Mouse (Mus musculus): ENCODE measurements around the gene Rpl19. TPM values are rescaled to one million over a fixed set of nuclear protein-coding genes. Genes with fewer than 3 reads are reported as not detected.

The Rpl19 gene
- polyA plus RNA-seq, 1 experiment from 2014 or later: 1,244 TPM

GRCm38 (mm10) chr11:98049672-98050519, 23.4 kb downstream of the Rpl19 start:
- no peak overlapping the region for H3K4me2 ChIP-seq (ENCODE audit: low read depth, severe bottlenecking)
- peaks cover 31% of the 10 kb centered on the region for H3K27me3 ChIP-seq (ENCODE audit: control insufficient read depth, insufficient read depth, low read length)
- H3K4me3 ChIP-seq (ENCODE audit: low read depth, low read length): no peak overlapping the region
- no peak for ATAC-seq (ENCODE audit: insufficient number of reproducible peaks, low FRiP score, low TSS enrichment, low read depth)
- H3K9me3 ChIP-seq (ENCODE audit: control insufficient read depth, low read length): no peaks in the 10 kb centered on the region
- no peaks in the 10 kb centered on the region for H3K36me3 ChIP-seq (ENCODE audit: control insufficient read depth, insufficient read depth, low read length)
- no peak overlapping the region for H3K9ac ChIP-seq (ENCODE audit: low read length)
- no peak for DNase-seq (ENCODE audit: low spot score)
- peaks cover 3% of the 10 kb centered on the region; the same call in 1 of the 2 replicates for H3K4me1 ChIP-seq (ENCODE audit: control insufficient read depth, insufficient read depth, low read length)
- WGBS: 70% methylated on average over 14 of the region's 14 CpGs
- no peak overlapping the region for H3K27ac ChIP-seq (replicated peaks; ENCODE audit: low read depth, low read length)

GRCm38 (mm10) chr11:98050520-98050815, 24.0 kb downstream of the Rpl19 start:
- H3K36me3 ChIP-seq (ENCODE audit: control insufficient read depth, insufficient read depth, low read length): no peaks in the 10 kb centered on the region
- 7% methylated on average over 2 of the region's 2 CpGs for WGBS
- H3K4me3 ChIP-seq (ENCODE audit: low read depth, low read length): no peak overlapping the region
- no peak overlapping the region for H3K9ac ChIP-seq (ENCODE audit: low read length)
- ATAC-seq (ENCODE audit: insufficient number of reproducible peaks, low FRiP score, low TSS enrichment, low read depth): no peak
- H3K27me3 ChIP-seq (ENCODE audit: control insufficient read depth, insufficient read depth, low read length): peaks cover 31% of the 10 kb centered on the region
- H3K9me3 ChIP-seq (ENCODE audit: control insufficient read depth, low read length): no peaks in the 10 kb centered on the region
- peaks cover 3% of the 10 kb centered on the region; the same call in 1 of the 2 replicates for H3K4me1 ChIP-seq (ENCODE audit: control insufficient read depth, insufficient read depth, low read length)
- no peak for DNase-seq (ENCODE audit: low spot score)
- no peak overlapping the region for H3K4me2 ChIP-seq (ENCODE audit: low read depth, severe bottlenecking)
- no peak overlapping the region for H3K27ac ChIP-seq (replicated peaks; ENCODE audit: low read depth, low read length)

- DNase-seq (ENCODE audit: low spot score): no peak
- Histone ChIP-seq H3K4me1 (ENCODE audit: control insufficient read depth, insufficient read depth, low read length) (peaks cover 3% of the 10 kb centered on the region; the same call in 1 of the 2 replicates), H3K27me3 (ENCODE audit: control insufficient read depth, insufficient read depth, low read length) (peaks cover 31% of the 10 kb centered on the region), H3K36me3 (ENCODE audit: control insufficient read depth, insufficient read depth, low read length) (no peaks in the 10 kb centered on the region), H3K9ac (ENCODE audit: low read length) (no peak overlapping the region), H3K4me2 (ENCODE audit: low read depth, severe bottlenecking) (no peak overlapping the region), H3K9me3 (ENCODE audit: control insufficient read depth, low read length) (no peaks in the 10 kb centered on the region), H3K27ac (replicated peaks; ENCODE audit: low read depth, low read length) (no peak overlapping the region), H3K4me3 (ENCODE audit: low read depth, low read length) (no peak overlapping the region)
- ATAC-seq (ENCODE audit: insufficient number of reproducible peaks, low FRiP score, low TSS enrichment, low read depth): no peak
- 13% methylated on average over 2 of the region's 2 CpGs for WGBS
Measured at GRCm38 (mm10) chr11:98050940-98051339, 24.4 kb downstream of the Rpl19 start.

DNA sequence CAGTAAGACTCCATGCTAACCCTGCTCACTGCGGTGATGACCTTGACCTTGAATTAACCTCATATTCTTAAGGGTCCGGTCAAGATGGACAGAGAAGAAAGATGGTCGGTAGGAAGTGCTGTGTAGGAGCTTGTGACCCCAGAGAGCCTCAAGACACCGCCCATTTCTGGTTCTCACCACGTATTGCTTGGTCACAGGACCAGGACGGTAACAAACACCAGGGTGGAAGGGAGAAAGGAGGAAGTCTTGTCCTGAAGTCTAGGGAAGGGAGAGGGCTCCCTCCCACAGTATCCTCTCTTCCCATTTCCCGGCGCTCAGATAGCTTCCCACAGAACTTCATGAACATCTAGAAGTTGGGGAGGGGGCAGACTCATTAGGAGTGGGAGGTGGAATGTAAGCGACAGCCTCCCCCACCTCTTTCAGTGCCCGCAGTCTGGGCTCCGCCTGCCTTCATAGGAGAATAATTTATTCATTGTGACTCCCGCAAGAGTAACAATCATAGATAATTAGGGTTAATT, 25.2 kb downstream of the Rpl19 start:
- H3K27me3 ChIP-seq (ENCODE audit: control insufficient read depth, insufficient read depth, low read length): peaks cover 31% of the 10 kb centered on the region
- WGBS: 7% methylated on average over 12 of the region's 12 CpGs

DNA sequence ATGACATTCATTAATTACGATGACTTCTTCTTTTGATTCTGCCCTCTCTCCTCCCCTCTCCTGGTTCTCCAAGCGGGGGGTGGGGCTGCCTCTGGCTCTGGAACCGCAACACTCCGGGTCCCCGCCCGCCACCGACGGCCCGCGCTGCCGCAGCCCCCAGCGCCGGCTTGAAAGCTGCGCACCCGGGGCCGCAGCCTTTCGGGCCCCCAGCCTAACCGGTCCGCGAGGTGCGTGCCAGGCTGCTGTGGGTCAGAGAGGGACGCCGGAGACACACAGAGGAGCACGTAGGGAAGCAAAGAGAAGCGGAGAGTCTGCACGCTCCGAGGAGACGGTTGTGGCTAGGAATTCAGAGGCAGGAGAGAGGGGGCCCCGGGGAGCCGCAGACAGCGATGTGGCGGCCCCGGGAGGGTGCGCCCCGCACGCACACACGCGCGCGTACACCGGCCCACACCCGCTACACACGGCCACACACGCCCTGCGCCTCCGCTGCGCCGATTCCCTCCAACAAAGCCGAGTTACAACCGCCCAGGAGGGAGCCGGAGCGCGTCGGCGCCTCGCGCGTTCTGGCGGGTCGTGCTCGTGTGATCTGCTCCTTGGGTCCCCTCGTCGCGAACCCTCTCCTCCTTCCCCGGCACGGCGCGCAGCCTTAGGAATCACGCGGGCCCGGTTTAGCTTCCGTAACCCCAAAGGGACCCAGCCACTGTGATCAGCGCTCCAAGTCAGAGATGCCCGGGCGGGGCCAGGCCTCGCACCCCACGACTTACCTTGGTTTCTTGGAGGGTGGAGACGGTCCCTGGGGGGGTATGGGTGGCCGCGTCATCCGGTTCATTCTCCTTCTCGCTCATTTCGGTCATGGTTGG, 25.8 kb downstream of the Rpl19 start:
- Histone ChIP-seq H3K9me3 (ENCODE audit: control insufficient read depth, low read length) (no peaks in the 10 kb centered on the region), H3K4me3 (ENCODE audit: low read depth, low read length) (peak overlapping the region; percentile 31), H3K4me1 (ENCODE audit: control insufficient read depth, insufficient read depth, low read length) (peaks cover 3% of the 10 kb centered on the region; the same call in 1 of the 2 replicates), H3K27me3 (ENCODE audit: control insufficient read depth, insufficient read depth, low read length) (peaks cover 31% of the 10 kb centered on the region), H3K27ac (replicated peaks; ENCODE audit: low read depth, low read length) (no peak overlapping the region), H3K9ac (ENCODE audit: low read length) (peak overlapping the region; percentile 47), H3K36me3 (ENCODE audit: control insufficient read depth, insufficient read depth, low read length) (no peaks in the 10 kb centered on the region), H3K4me2 (ENCODE audit: low read depth, severe bottlenecking) (peak overlapping the region; percentile 57)
- under 1% methylated on average over 83 of the region's 83 CpGs for WGBS
- ATAC-seq (ENCODE audit: insufficient number of reproducible peaks, low FRiP score, low TSS enrichment, low read depth): no peak
- DNase-seq (ENCODE audit: low spot score): peak; percentile 55

More for the DNA sequence above, 25.2 kb downstream of the Rpl19 start:
- no peak overlapping the region for H3K9ac ChIP-seq (ENCODE audit: low read length)
- H3K4me1 ChIP-seq (ENCODE audit: control insufficient read depth, insufficient read depth, low read length): peaks cover 3% of the 10 kb centered on the region; the same call in 1 of the 2 replicates
- H3K4me3 ChIP-seq (ENCODE audit: low read depth, low read length): no peak overlapping the region; the same call in 1 of the 2 replicates
- H3K9me3 ChIP-seq (ENCODE audit: control insufficient read depth, low read length): no peaks in the 10 kb centered on the region
- ATAC-seq (ENCODE audit: insufficient number of reproducible peaks, low FRiP score, low TSS enrichment, low read depth): no peak
- no peak overlapping the region for H3K27ac ChIP-seq (replicated peaks; ENCODE audit: low read depth, low read length)
- no peak overlapping the region for H3K4me2 ChIP-seq (ENCODE audit: low read depth, severe bottlenecking)
- no peak for DNase-seq (ENCODE audit: low spot score)
- H3K36me3 ChIP-seq (ENCODE audit: control insufficient read depth, insufficient read depth, low read length): no peaks in the 10 kb centered on the region

DNA sequence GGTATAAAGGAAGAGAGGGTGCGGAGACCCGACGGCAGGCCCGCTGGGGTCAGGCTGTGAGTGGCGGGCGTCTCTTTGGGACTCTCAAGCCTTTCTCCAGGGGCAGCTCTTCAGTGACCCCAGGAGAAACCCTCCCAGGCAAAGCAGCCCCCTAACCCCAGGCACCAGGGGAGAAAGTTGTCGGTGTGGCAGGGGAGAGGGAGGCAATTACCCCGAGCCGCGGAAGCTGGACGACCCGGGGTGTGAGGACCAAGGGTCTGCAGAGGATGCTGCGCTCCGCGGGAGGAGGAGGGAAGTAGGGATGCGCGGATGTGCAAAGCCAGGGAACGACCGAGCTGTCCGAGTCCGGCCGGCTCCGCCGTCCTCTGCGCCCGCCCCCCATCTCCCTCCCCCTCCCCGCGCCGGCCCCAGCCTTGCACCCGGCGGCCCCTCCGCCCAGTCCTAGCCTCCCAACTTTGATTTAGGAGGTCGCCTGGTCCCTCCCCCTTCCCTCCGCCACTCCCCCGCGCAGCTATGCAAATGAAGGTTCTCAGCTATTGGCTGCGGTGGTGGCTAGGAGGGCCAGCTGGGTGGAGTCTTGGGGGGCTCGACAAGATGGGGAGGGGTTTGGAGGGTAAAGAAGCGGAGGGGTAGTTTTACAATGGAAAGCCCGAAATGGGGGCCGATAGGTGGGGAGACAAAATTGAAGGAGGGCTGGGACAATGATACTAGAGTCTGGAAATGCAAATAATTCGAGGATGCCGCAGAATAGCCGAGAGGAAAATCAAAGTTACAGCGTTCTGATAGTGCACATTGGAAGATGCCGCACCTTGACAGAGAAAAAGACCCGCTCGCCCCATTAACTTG, 26.7 kb downstream of the Rpl19 start, which contains the start of gene Stac2:
Stac2 (minus strand) TSS at position 474 of the 846 bp plus-strand sequence.
- Histone ChIP-seq H3K27ac (replicated peaks; ENCODE audit: low read depth, low read length) (no peak within 1 kb of the TSS), H3K4me1 (ENCODE audit: control insufficient read depth, insufficient read depth, low read length) (peaks cover 3% of the 10 kb centered on the region; the same call in 1 of the 2 replicates), H3K27me3 (ENCODE audit: control insufficient read depth, insufficient read depth, low read length) (peaks cover 31% of the 10 kb centered on the region), H3K36me3 (ENCODE audit: control insufficient read depth, insufficient read depth, low read length) (no peaks in the 10 kb centered on the region), H3K9me3 (ENCODE audit: control insufficient read depth, low read length) (no peaks in the 10 kb centered on the region), H3K9ac (ENCODE audit: low read length) (peak within 1 kb of the TSS; percentile 47), H3K4me2 (ENCODE audit: low read depth, severe bottlenecking) (peak within 1 kb of the TSS; percentile 57), H3K4me3 (ENCODE audit: low read depth, low read length) (peak within 1 kb of the TSS; percentile 31)
- DNase-seq (ENCODE audit: low spot score): peak; percentile 88
- ATAC-seq (ENCODE audit: insufficient number of reproducible peaks, low FRiP score, low TSS enrichment, low read depth): peak; percentile 90
- 2% methylated on average over 27 of the region's 48 CpGs for WGBS

DNA sequence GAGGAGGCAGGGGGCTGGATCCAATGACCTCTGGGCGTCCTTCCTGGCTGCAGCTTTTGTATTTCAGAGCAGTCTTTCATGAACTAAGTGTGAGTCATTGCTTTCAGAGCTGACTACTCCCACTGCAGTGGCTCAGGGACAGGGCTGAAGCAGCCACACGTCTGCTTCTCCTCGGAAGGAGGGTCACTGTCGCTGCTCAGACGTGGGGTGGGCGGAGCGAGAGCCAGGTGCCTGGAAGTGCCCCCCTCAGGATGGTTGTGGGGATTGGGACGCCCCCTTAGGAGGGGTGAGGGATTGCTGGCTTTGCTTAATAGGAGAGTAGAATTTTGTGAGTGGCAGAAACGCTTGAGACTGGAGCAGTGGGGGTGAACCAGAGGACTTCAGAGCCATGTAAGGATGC, 31.0 kb downstream of the Rpl19 start:
- no peaks in the 10 kb centered on the region for H3K36me3 ChIP-seq (ENCODE audit: control insufficient read depth, insufficient read depth, low read length)
- peaks cover 3% of the 10 kb centered on the region; the same call in 1 of the 2 replicates for H3K4me1 ChIP-seq (ENCODE audit: control insufficient read depth, insufficient read depth, low read length)
- no peaks in the 10 kb centered on the region for H3K9me3 ChIP-seq (ENCODE audit: control insufficient read depth, low read length)
- ATAC-seq (ENCODE audit: insufficient number of reproducible peaks, low FRiP score, low TSS enrichment, low read depth) (no peak), DNase-seq (ENCODE audit: low spot score) (no peak)
- H3K4me3 ChIP-seq (ENCODE audit: low read depth, low read length): no peak overlapping the region
- H3K27ac ChIP-seq (replicated peaks; ENCODE audit: low read depth, low read length): no peak overlapping the region
- H3K4me2 ChIP-seq (ENCODE audit: low read depth, severe bottlenecking): no peak overlapping the region
- peaks cover 6% of the 10 kb centered on the region for H3K27me3 ChIP-seq (ENCODE audit: control insufficient read depth, insufficient read depth, low read length)
- H3K9ac ChIP-seq (ENCODE audit: low read length): no peak overlapping the region
- 27% methylated on average over 9 of the region's 9 CpGs for WGBS

All from limb, embryonic 11.5 days (tissue).